Mouse (Mus musculus): ENCODE measurements around the gene Sohlh2. TPM values are rescaled to one million over a fixed set of nuclear protein-coding genes. Genes with fewer than 3 reads are reported as not detected.

Gene Sohlh2
- 0.04 TPM in 1 of 2 replicates, not detected in the other for polyA plus RNA-seq (2012; rRNA removed)

DNA sequence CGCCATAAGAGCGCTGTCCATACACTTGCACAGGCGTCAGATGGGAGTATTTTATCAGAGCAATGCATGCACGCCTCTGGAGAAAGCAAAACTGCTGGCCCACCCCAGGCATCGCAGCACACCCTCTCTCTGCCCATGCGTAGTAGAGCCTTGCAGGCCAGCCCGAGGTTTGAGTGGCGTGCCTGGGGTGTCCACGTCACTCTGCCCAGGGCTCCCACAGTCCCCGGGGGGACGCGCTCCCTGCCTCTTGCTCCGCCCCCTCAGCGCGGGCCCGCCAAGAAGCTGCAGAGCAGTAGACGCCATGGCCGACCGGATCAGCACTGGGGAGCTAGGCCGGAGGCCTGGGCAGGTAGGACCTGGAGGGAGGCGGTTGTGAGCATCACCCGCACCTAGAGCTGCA, at the start of gene Sohlh2:
Gene Sohlh2, plus strand, starts transcription at position 263 of the 400 bp plus-strand sequence.

GRCm38 (mm10) chr3:55137039-55137438, 44.8 kb upstream of the Sohlh2 start, which contains the start of gene Ccdc169:
Ccdc169 (plus strand) TSS chr3:55137339.

DNA sequence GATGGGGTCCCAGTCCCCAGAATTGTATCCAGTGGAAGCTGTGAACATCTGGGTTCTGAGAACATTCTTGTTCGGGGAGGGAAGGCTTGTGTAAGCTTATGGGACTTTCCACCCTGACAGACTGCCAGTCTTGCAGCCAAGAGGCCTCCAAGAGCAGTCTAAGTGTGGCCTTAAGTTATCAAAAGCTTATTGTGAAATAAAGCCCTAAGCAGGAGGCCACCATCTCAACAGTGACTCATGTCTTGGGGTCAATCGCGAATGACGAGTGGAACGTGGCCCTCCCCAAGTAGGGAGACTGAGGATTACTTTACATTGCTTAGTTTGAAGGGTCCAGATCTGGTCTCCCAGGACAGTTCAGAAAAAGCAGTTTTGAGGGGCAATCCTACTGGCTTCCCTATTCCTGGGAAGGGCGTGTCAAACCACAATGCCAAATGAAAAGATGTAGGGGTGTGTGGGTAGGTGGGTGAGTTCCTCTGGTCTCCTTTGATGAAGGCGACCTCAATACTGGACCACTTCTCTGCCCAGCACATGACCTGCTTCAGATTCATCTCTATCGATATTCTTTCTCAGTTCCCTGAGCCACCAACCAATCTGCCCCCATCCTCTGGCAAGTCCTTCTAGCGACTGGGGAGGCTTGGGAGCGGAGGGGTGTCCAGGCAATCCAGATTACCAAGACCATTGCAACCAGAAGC, 60.0 kb downstream of the Sohlh2 start, which contains the start of gene Dclk1:
Gene Dclk1, plus strand, starts transcription at position 635 of the 692 bp plus-strand sequence.

Other genes starting within 250 kb of the Sohlh2 start
- gene Ccna1, start 126.5 kb upstream of the Sohlh2 start, polyA plus RNA-seq (2012; rRNA removed) = 1.9 and 2.0 TPM in 2 replicates
- 16.9 and 22.7 TPM in 2 replicates for gene Spg20, start 69.9 kb upstream of the Sohlh2 start, polyA plus RNA-seq (2012; rRNA removed)
- 0.25 and 0.33 TPM in 2 replicates for gene Ccdc169, start 44.7 kb upstream of the Sohlh2 start, polyA plus RNA-seq (2012; rRNA removed)
- 111 and 113 TPM in 2 replicates for gene Dclk1, start 60.3 kb downstream of the Sohlh2 start, polyA plus RNA-seq (2012; rRNA removed)

Measured in central nervous system, embryonic 14 days (tissue).